Mouse (Mus musculus) layer of hippocampus, adult 9-10 months (tissue): Measurements from ENCODE around the gene Ranbp17.
A peak's percentile ranks its signal among the peaks of the same experiment; 100 is the strongest.

Source experiments
- DNase-seq: peaks from one replicate; pipeline ENCODE4 v3.0.0; 2022; ENCODE audit warnings: low spot score

The Ranbp17 gene

GRCm38 (mm10) chr11:33404651-33405050 is 108.9 kb downstream of the Ranbp17 start:
- no peak for DNase-seq

DNA sequence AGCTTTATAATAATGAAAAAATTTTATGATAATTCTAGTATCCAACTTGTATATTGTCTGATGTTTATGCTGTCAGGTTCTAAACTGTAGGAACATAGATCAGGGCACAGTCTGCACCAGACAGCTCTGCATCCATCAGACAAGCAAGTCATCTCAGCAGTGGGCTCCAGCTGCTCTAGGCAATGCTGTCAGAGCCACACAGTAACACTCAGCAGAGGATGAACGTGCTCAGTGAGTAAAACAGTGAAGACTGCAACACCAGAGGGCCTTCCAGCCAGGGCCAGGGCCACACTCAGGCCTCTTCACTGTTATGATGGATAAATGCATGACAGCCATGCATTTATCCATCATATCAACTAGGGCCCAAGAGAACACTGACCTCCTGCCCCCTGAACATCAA is 114.2 kb downstream of the Ranbp17 start:
- DNase-seq, result no peak

- DNase-seq, result no peak
Observed at GRCm38 (mm10) chr11:33398701-33399100, 114.8 kb downstream of the Ranbp17 start.

DNA sequence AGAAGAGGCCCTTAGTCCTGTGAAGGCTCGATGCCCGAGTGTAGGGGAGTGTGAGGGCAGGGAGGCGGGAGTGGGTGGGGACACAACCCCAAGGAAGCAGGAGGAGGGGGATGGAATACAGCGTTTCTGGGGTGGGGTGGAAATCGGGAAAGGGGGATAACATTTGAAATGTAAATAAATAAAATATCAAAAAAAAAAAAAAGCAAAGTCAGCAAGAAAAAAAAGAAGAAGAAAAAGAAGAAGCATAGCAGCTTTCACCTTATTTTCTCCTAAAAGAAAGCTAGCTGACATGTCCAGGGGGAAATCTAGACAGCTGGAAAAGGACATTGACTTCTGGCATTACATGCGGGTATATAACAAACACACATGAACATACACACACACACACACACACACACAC is 117.3 kb downstream of the Ranbp17 start:
- DNase-seq, result no peak

- DNase-seq, result no peak
Observed at GRCm38 (mm10) chr11:33394093-33394492, 119.5 kb downstream of the Ranbp17 start.

GRCm38 (mm10) chr11:33388685-33389084 is 124.9 kb downstream of the Ranbp17 start:
- no peak for DNase-seq

GRCm38 (mm10) chr11:33361867-33362266 is 151.7 kb downstream of the Ranbp17 start:
- no peak for DNase-seq

DNA sequence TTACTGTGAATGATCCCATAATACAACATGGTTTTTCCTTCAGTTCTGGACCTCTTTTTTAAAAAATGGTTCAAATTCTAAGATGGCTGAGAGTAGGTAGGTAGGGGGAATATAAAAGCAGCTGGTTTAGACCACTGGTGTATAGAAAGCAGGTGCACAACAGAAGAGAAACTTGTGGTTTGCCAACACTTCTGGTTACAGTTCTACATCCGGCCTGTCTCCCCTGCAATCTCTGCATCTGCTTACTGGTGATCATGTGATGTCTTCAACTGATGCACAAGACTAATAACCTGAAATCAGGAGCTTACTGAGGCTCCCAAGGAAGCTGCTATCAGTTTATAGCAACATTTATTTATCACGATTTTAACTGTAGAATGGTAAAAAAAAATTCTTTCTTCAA is 164.3 kb downstream of the Ranbp17 start:
- DNase-seq, result no peak

DNA sequence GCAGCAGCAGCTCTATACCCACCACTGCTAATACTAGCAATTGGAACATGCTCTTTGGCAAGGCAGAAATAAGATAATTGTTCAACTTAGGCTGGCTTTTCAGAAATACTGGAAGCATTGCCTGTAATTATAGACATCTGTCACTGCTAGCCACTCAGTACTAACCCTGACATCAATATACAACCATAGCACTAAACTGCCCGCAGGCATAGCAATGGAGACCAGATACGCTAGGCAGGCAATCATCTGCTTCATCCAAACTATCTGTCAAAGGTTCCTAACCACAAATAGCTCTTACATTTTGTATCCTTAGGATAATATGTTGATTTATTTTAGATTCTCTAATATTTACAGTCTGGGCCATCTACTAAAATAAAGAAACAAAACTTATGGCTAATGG is 171.5 kb downstream of the Ranbp17 start:
- no peak for DNase-seq

GRCm38 (mm10) chr11:33336552-33337121 is 176.9 kb downstream of the Ranbp17 start:
- peak; percentile 15 for DNase-seq

- DNase-seq, result no peak
Observed at GRCm38 (mm10) chr11:33335616-33336015, 177.9 kb downstream of the Ranbp17 start.

- no peak for DNase-seq
Observed at GRCm38 (mm10) chr11:33332137-33332536, 181.4 kb downstream of the Ranbp17 start.

DNA sequence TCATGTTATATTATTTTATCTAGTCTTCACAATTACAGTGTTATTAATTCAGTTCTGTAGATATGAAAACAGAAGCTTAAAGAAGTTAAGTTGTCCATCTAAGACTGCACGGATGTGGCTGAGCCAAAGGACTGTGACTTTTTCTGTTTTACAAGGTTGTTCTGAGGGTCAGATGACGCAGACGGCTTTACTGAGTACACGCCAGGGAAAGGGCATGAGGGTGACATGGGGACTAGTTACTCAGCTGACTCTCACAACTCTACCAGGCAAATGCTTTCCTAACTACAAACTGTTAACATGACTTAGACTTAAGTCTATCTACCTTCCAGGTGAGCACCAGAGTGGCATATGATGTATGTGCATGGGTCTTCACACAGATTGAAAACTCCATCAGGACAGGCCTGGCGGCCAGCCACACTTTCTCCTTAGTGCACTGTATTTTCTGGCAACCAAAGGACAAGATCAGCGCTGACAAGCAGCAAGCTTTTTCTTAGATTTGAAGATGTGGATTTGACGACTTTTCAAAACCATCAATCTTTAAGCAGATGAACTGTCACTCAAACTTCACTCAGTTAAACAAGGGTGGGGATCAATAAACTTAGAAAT is 194.4 kb downstream of the Ranbp17 start:
- DNase-seq, result no peak

DNA sequence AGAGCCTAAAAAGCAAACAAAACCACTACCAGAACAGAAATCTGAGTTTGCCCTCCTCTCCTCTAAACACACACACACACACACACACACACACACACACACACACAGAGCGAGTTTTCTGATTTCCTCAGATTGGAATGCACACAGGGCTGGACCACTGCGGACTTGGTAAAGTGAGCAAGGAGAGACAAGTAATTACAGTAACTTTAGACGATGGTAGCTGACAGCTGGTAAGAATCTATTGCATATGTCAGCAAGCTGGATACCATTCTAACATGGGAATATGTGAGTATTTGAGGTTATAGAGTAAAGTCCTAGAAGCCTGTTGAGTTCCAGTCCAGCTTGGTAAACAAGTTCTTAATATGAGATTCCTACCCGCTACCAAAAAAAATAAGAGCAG is 204.0 kb downstream of the Ranbp17 start:
- no peak for DNase-seq

DNA sequence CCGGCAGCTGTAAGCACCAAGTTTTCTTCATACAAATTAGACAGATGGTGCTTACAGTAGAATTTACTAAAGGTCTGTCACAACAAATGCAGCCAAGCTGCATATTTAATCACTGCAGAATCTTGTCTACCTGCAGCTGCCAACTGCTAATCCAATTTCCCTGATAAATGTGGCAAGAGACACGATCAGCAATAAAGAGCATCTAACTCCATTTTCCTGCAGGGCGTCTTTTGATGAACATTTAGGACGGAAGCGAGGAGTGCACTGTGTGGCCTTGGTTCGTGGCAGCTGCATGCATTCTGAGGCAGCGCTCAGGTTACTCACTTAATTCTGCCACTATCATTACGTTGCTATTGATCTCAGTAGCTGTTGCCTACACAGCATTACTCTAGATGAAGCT is 212.7 kb downstream of the Ranbp17 start:
- DNase-seq, result peak; percentile 4

GRCm38 (mm10) chr11:33299371-33299770 is 214.2 kb downstream of the Ranbp17 start:
- DNase-seq, result no peak

DNA sequence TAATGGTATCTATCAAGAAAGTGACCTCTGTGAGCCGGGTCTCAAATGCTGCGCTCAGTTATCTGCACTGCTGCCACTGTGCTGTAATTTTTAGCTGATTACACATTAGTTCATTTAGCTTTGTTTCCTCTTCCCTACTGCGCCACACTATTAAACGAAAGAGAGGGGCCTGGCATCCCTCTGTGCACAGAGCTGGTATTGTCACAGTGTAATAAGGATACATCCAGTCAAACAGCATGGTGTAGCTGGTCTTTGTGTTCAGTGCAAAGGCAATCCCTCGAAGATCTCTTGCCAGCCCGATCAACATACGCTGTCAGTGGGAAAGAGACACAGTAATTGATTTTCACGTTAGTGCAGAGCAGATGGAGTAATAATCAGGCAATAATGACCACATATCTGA is 216.4 kb downstream of the Ranbp17 start:
- DNase-seq, result no peak

GRCm38 (mm10) chr11:33295422-33295821 is 218.1 kb downstream of the Ranbp17 start:
- no peak for DNase-seq

DNA sequence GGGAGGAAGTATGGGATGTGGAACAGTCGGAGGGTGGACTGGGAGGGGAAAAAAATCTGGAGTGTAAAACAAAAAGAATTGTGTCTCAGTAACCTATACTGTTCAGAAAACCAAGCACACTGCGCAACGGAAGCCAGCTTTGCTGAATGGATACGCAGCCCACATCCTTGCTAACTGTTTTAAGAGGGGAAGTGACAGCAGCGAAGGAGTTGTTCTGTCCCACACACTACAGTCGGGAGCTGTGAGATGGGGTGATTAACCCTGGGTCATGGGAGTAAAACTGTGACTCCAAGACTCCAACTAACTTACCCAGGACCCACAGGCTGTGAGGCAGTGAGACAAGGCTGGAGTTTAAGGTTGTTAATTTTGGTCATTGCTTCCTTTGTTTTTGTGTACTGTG is 219.5 kb downstream of the Ranbp17 start:
- DNase-seq, result no peak

- DNase-seq, result no peak
Observed at GRCm38 (mm10) chr11:33278571-33278970, 235.0 kb downstream of the Ranbp17 start.

- DNase-seq, result no peak
Observed at GRCm38 (mm10) chr11:33276637-33277036, 236.9 kb downstream of the Ranbp17 start, which contains the start of gene Gm12117. TSS of gene Gm12117 (minus strand) at chr11:33276737.

DNA sequence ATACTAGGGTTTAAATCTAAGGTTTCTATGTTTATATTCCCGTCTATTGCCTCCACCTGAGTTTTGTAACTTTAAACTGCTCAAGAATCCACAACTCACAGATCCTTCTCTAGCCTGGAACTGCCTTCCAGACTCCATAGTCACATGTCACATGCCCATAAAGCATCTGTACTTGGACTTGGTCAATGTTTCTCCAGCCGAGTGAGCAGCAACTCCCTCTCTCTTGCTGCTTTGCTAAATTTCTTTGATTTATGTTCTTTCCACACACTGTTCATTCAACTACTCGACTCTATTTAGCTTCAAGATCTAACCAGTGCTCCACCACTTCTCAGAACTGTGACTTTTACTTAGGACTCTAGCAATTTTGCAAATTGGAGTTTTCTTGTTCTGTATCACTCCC is 238.7 kb downstream of the Ranbp17 start:
- no peak for DNase-seq

DNA sequence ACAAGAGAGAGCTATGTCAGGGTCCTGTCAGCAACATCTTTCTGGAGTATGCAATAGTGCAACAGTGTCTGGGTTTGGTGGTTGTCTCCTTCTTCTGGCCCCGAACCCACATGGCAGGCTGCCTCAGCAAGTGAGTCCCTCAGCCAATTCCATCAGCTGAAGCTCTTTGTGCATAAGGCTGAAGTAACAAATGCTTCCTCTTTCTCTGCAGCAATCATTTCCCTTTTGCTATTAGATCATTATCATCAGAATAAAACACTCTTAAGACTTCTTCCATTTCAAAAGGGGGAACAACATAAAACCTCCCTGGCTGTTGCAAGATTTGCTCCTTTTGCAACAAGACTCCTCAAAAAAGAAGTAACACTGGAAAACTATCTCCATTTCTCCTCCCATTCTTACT is 239.3 kb downstream of the Ranbp17 start:
- no peak for DNase-seq

- no peak for DNase-seq
Observed at GRCm38 (mm10) chr11:33240295-33240694, 273.3 kb downstream of the Ranbp17 start.
